Comparison of ENCODE assay signal across 8 mouse cellular contexts in the genomic region with DNA sequence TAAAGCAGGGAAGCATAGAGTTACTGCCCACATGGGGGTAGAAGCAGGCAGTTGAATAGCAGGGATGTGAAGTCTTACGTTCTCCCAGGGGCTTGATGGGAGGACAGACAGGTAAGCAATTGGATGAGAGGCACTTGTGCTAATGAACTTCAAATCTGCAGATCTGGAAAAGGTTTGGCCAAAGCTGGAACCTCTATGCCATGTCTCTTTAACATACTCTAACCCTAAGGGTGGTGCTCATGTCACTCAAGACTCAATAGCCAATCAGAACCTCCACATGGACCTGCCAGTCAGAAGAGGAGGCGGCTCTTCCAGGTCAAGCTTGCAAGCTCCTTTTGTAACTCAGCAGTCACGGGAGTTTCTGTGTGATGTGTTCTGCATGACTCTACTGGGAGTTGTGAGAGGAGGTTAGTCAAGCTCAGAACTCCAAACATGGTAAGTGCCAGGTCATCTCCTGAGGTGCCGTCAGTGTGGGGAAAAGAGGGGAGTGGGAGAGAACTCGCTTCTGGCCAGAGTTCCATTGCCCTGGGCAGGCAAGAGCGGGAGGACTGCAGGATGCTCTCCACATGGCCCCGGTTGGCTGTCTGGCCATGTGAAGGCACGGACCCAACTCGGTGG. TPM values are rescaled to one million over a fixed set of nuclear protein-coding genes. Genes with fewer than 3 reads are reported as not detected.
A peak's percentile ranks its signal among the peaks of the same experiment; 100 is the strongest.
DNase-seq lines count a peak whose midpoint lies in the region; ATAC-seq and TF ChIP-seq lines count a peak whose summit lies in the region.
"Not testable (repeated sequence)": the region's sequence is repeated elsewhere in the genome, so short reads cannot be mapped to it uniquely, and the experiment has no call there.

A gene (plus strand): TSS at position 348 of the 618 bp plus-strand sequence.

- not testable (repeated sequence) for H3K4me1 ChIP-seq in hindbrain, embryonic 16.5 days (ENCODE audit: control insufficient read depth, insufficient read depth, low read depth, low read length); lung, adult 2 months (ENCODE audit: control insufficient read depth, insufficient read depth, low read length)

- not testable (repeated sequence) for H3K36me3 ChIP-seq in hindbrain, embryonic 16.5 days (ENCODE audit: control insufficient read depth, insufficient read depth, low read length)

- peak within 1 kb of the TSS; percentile 34 for H3K4me3 ChIP-seq in hindbrain, embryonic 16.5 days (ENCODE audit: low read length)
- H3K4me3 ChIP-seq in lung, adult 2 months (replicated peaks; ENCODE audit: extremely low read depth, low read depth, low read length) = peak within 1 kb of the TSS; percentile 28

- not testable (repeated sequence) for TF ChIP-seq CTCF in lung, adult 2 months (IDR thresholded peaks at IDR 0.05; ENCODE audit: insufficient read depth, low read length)

- not testable (repeated sequence) for H3K27ac ChIP-seq in hindbrain, embryonic 16.5 days (ENCODE audit: low read depth, low read length)

- DNase-seq in adrenal gland, adult 18-20 months (ENCODE audit: low spot score in 2 of 2) = peak; percentile 23 to 31
- peak; percentile 1 for DNase-seq in embryo, embryonic 9.5 days (ENCODE audit: extremely low spot score)
- DNase-seq in gastrocnemius, postnatal 36 days = peak; percentile 4 to 20
- peak; percentile 72 to 73 for DNase-seq in layer of hippocampus, postnatal 14 days (ENCODE audit: low spot score in 2 of 2)
- DNase-seq in lung, adult 2 months = peak; percentile 46
- peak; percentile 7 for DNase-seq in ovary, adult 18-20 months (ENCODE audit: low spot score)
- peak; percentile 26 for DNase-seq in thymus, postnatal 25 days

- not testable (repeated sequence) for H3K27me3 ChIP-seq in hindbrain, embryonic 16.5 days (replicated peaks; ENCODE audit: control insufficient read depth, insufficient read depth, low read length)

- not testable (repeated sequence) for TF ChIP-seq POLR2A in lung, adult 2 months (IDR thresholded peaks at IDR 0.05; ENCODE audit: borderline replicate concordance, extremely low read depth, low read depth, low read length)

- ATAC-seq in hindbrain, embryonic 16.5 days = not testable (repeated sequence)

- H3K4me2 ChIP-seq in hindbrain, embryonic 16.5 days (ENCODE audit: low read length) = peak within 1 kb of the TSS; percentile 27; the same call in 1 of the 2 replicates

- WGBS in hindbrain, embryonic 16.5 days = 29% methylated on average over 9 of the region's 9 CpGs
- 18% methylated on average over 9 of the region's 9 CpGs for WGBS in lung, adult 2 months

- H3K9ac ChIP-seq in hindbrain, embryonic 16.5 days (ENCODE audit: low read depth, low read length) = not testable (repeated sequence)

- H3K9me3 ChIP-seq in hindbrain, embryonic 16.5 days (ENCODE audit: control insufficient read depth, low read length) = not testable (repeated sequence)

- intact Hi-C loops in gastrocnemius, postnatal 36 days (cut with DNase I) = not testable (repeated sequence)

RNA-seq across cellular contexts. Expression of the gene that starts here (rescaled TPM):
- total RNA-seq in adrenal gland, adult 18-20 months (2021) = 10 to 100 TPM; 28.7 to 41.9 TPM
- 10 to 100 TPM; 19.6 to 25.9 TPM for total RNA-seq in gastrocnemius, postnatal 36 days (2021)
- 8.2 and 9.2 TPM in 2 replicates for polyA plus RNA-seq in hindbrain, embryonic 16.5 days (2015; fragmentation: Nextera tagmentation; extraction: Ambion mirVana)
- 10 to 100 TPM; 35.9 to 43.1 TPM for total RNA-seq in layer of hippocampus, postnatal 14 days (2021)
- polyA plus RNA-seq in lung, adult 2 months (2012; rRNA removed) = 1.1 and 1.2 TPM in 2 replicates

Comparison
In these comparisons a context has a peak if more than half of its experiments do, and no peak if none do; other contexts are left out.
1. DNase-seq: peak in every context shown above with its lines; median percentile 72 in layer of hippocampus, postnatal 14 days; 46 in lung, adult 2 months; 27 in adrenal gland, adult 18-20 months; 26 in thymus, postnatal 25 days; 12 in gastrocnemius, postnatal 36 days; 7 in ovary, adult 18-20 months; 1 in embryo, embryonic 9.5 days.